Mouse (Mus musculus) B cell, adult 67 days (primary cell): ENCODE data around the gene Tdrd6. TPM values are rescaled to one million over a fixed set of nuclear protein-coding genes. Genes with fewer than 3 reads are reported as not detected.

Experiments
- total RNA-seq, 2 experiments: library from RNA; stranded (reverse); gene quantifications; 4 replicates each; pipeline ENCODE4 v1.2.4; 2023

Gene Tdrd6
- total RNA-seq, result not detected

DNA sequence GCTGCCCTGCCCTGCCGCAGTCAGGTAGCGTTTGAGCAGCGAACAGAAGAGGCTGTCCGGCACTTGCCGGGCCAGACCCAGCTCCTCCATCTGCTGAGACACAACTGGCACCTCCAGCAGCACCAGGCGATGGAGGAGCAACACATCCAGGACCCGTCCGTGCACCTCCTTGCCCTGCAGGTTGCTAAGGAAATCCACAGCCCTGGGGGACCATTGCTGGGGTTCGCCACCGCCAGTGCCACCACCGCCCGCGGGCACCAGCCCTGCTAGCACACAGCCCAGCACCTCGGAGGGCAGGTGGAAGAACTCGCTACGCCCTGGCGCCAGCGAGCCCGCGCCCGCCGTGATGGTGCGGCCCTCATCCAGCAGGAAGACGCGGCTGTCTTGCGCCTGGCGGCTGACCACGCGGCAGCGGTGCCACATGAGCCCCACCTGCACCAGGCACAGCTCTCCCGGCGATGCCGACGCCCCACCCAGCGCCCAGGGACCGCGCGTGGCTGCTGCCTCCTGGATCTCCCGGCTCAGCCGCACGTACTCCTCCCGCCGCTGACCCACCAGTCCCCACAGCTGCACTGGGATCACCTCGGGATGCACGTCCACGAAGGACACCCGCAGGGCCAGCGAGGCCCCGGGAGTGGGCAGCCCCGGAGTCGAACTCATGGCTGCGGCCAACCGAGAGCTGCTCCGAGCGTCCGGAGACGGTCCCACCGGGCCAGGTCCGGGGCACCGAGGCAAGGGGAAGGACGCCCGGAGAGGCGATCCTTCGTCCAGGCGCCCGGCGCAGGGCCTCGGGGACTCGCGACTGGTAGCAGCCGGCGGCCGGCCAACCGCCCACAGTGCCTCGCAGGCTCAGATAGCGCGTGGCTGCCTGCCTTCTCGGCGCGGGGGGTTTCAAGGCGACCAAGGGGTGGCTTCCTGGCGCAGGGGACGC, at the start of gene Tdrd6:
Gene Tdrd6, minus strand, starts transcription at position 804 of the 931 bp plus-strand sequence.

GRCm38 (mm10) chr17:43667290-43667843, 37.3 kb upstream of the Tdrd6 start, which contains the start of gene Cyp39a1:
TSS of gene Cyp39a1 (plus strand) at chr17:43667425.

GRCm38 (mm10) chr17:43666576-43667289, 36.6 kb upstream of the Tdrd6 start, which contains the start of gene Slc25a27:
TSS of gene Slc25a27 (minus strand) at chr17:43667214.

GRCm38 (mm10) chr17:43567992-43568888, 61.9 kb downstream of the Tdrd6 start, which contains the start of gene Pla2g7:
TSS of gene Pla2g7 (plus strand) at chr17:43568098.

Other genes with a start within 250 kb of the Tdrd6 start
- gene Mep1a, start 127.5 kb downstream of the Tdrd6 start, total RNA-seq, result not detected
- not detected for gene Ankrd66, start 86.7 kb downstream of the Tdrd6 start, total RNA-seq
- 10 to 100 TPM in 1 of 2 experiments, 1 to 10 TPM in 1; 8.9 to 11.0 TPM for gene Pla2g7, start 62.2 kb downstream of the Tdrd6 start, total RNA-seq
- gene Slc25a27, start 36.9 kb upstream of the Tdrd6 start, total RNA-seq, result 1 to 10 TPM; 3.5 to 5.1 TPM
- gene Cyp39a1, start 37.1 kb upstream of the Tdrd6 start, total RNA-seq, result 10 to 100 TPM; 12.9 to 13.6 TPM
- not detected for gene Rcan2, start 171.1 kb upstream of the Tdrd6 start, total RNA-seq